Mouse (Mus musculus) G1E-ER4 (cell line): ENCODE data around the gene Pde11a. TPM values are rescaled to one million over a fixed set of nuclear protein-coding genes. Genes with fewer than 3 reads are reported as not detected.

Experiments
- GATA1 ChIP-seq: IDR thresholded peaks from one replicate; pipeline ENCODE4 v1.8.0; 2012; ENCODE audit warnings: low read length, inconsistent platforms
- polyA plus RNA-seq: library from polyadenylated mRNA; stranded (reverse); fragments of >175 nt; gene quantifications from 2 replicates; pipeline ENCODE4 v1.2.3, GENCODE M21; 2012

Pde11a gene
- polyA plus RNA-seq, 1 experiment, result 0.05 TPM

DNA sequence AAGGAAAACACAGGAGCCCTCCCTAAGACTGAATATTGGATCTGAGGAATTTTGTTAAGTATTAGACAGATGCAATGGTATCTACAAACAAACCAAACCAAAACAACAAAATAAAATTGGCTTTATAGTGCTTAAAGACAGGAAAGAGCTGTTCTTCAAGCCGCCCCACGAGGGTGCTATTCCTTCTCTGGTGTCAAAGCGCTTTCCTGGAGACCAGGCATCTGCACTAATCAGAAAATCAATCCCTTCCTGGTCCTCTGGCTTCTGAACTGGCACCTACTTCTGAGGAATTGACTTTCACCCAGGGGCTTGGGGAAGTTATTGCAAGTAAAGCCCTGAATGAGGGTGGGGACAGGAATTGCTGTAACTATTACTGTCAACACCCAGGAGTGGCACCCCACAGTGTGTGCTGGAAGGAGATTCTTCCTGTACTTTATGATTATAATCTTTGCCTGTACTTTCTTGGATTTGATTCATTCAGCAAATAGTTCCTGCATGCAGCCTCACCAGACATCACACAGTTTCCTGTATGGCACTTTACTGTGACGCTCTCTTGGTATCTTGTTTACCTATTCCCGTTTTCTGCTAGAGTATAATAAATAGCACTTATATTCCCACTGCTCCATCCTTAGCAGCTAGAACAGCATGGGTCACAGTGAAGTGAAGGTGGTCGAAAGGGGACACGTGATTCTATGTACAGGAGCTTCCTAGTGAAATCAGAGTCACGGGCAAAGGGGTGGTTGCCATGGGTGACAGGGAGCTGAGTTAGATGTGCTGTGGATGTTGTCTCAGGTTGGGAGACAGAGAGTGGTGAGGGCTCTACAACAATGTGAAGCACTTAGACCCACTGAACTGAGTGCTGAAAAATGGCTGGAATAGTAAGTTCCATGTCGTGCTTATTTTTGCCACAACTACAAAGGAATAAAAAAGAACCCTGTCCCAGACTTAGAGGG is 210.2 kb downstream of the Pde11a start:
- TF ChIP-seq GATA1, result no peak

DNA sequence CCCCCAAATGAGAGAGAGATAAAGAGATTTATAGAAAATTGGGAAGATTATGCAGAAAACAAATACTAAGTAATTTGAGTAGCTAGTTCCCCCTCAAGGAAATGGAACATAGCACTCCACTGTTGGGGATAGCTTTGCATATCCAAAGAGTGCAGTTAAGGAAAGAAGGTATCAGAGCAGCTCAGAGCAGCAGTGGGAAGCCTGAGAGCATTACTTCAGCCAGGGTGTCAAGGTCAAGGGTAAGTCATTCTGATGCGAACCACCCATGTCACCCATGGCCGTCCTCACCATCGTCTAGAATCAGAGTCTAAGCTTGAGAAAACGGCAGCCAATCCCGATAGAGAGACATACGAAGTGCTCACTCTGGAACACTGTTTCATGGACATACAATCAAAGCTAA is 211.9 kb downstream of the Pde11a start:
- TF ChIP-seq GATA1, result no peak

DNA sequence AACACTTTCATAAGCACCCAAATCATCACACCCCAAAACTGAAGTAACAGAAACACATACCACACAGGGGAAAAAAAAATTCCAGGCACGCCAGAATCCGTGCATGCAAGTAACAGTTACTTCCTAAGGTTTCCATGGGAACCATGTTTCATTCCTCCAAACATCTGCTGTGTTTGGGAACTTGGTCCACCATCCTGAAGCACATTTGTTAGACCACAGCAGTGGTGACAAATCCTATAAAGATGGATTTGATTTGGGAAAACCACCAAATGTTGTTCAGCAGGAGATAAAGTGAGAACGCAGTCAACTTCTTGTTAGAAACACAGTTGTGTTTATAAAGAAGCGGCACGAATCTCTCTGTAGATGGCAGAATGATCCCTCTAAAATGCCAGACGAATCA is 213.8 kb downstream of the Pde11a start:
- TF ChIP-seq GATA1, result no peak

DNA sequence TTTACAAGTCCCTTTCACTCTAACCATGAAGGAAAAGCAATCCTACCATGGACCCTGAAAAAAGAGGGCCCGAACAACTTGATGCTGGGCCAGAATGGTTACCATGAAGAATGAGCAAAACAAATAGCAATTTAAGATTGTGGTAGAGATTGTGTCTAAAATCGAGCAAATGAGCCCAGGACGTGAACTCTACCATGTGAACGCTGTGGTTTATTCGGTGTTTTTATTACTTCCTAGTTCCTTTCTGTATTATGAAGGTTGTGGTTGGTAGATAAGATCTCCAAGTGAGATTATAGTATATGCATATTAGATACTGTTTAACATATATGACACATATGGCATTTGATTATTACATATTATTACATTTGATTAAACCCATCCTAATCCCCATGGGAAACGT is 216.4 kb downstream of the Pde11a start:
- TF ChIP-seq GATA1, result no peak

DNA sequence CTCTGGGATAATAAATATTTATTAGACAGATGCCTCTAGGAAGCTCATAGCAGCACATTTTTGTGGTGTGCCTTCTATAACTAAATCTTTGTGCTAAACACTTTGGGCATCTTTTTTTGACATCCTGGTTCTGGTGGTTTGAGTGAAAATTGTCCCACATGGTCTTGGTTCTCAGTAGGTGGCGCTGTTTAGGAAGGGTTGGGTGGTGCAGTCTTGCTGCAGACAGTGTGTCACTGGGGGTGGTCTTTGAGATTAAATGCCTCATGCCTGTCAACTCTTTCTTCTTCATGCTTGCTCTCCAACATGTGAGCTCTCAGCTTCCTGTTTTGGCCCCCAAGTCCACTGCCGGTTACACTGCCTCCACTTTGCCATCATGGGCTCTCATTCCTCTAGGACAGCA is 218.7 kb downstream of the Pde11a start:
- TF ChIP-seq GATA1, result no peak

DNA sequence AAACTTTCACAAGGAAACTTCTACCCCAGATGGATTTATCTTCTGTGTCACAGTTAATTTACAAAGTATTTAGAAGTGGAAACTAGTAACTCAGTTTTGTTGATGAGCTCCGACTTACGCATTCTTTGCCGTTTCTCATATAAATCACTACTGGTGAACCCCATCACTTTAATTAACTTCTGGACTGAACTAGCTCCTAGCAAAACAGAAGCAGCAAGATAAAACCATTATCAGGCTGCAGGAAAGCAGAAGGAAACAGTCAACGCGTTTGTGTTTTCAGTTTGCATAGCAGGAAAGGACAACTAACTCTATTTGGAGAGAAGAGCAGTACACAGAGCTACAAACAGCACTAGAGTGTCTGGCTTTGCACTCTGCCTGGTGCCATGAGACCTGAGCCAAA is 220.1 kb downstream of the Pde11a start:
- no peak for TF ChIP-seq GATA1

DNA sequence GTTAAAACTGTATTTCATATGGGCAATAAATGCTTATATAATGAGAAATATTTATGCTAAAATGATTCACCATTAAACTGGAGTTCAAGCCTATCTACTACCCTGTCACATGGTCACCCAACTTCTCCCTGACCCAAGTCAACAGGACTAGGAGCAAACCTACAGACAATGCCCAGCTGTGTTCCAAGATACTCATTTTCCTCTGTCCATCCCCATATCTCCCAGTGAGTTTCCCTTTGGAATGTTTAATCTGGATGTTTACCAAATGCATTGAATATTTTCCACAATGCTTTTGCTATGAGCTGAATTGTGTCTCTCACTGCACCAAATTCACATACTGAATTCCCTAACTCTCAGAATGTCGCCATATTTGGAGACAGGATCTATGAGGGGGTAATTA is 221.4 kb downstream of the Pde11a start:
- TF ChIP-seq GATA1, result no peak

DNA sequence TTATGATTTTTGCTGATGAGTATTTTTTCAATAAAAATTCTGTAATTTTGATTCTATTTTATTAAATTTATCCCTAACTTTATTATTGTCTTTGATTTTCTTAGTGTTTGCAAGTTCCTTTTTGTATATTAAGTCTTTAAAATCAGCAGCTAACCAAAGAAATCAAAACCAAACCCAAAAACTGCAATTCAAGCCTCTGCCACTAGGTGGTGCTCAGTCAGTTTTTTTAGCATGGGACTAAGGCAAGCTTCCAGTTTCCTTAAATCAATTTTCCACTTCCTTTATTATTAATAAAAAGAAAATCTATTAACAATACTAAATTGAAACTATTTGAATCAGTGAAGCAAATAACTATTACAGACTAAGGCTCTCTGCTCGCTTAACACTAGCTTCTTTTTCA is 222.9 kb downstream of the Pde11a start:
- TF ChIP-seq GATA1, result no peak

DNA sequence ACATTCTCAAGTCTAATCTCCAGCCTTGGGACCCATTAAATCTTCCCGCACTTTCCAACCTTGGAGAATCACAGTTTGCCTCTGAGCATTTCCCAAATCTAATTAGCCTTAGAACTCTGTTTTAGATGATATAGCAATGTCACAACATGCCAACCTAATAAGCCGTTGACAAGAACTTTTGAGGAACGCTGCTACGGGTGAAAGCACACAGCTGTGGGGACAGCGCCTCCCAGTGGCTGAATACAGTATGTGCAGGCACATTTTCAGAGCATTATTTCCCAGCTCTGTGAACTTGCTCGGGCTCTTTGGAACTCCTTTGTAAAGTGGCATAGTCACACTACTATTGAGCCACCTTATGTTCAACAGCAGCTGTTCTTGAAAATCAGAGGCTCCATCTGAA is 223.8 kb downstream of the Pde11a start:
- TF ChIP-seq GATA1, result no peak

DNA sequence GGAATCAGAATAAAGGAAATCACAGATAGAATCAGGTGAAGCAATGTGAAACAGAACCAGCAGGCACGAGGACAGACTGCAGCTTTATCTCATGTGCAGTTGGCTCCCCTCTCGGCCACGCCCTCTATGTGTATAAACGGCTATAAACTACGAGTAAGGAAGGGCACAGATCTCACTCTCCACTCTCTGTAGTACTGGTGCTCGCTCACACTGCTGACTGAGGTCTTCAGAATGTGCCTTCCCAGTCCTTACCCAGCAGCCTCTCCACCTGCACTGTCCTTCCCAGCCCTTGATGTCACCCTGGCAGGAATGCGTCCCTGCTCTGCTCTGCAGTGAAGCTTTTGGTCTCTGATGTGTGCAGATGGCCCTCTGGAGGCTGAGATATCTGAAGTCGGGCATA is 228.9 kb downstream of the Pde11a start:
- TF ChIP-seq GATA1, result no peak

DNA sequence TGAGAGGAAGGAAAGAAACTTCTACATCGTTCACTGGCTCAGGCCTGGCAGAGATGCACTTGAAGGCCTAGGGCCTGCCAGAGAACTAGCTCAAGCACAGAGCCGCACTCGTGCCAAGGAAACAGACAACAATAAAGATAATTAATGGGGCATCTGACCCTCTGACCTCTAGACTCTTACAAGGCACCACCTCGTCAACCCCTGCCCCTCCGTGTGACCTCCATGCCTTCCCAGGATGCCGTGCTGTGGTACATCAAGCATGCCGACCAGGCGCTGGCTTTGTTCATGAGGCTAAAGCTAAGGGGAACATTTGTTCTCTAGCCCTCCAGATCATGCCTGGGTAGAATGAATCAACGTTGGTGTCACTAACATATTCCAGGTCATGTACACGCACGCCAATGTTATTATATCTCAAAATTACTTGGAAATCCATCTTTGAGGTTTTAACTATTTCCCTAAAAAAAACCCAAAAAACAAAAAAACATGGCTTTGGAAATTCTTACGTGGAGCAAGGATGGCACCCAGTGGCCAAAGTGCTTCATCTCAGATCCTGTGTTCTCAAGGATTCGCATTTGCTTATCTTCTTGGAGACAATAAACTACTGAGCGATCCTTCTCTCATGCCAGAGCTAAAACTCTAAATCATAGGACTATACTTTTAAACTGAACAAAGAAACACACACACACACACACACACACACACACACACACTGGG is 236.5 kb downstream of the Pde11a start:
- TF ChIP-seq GATA1, result no peak

DNA sequence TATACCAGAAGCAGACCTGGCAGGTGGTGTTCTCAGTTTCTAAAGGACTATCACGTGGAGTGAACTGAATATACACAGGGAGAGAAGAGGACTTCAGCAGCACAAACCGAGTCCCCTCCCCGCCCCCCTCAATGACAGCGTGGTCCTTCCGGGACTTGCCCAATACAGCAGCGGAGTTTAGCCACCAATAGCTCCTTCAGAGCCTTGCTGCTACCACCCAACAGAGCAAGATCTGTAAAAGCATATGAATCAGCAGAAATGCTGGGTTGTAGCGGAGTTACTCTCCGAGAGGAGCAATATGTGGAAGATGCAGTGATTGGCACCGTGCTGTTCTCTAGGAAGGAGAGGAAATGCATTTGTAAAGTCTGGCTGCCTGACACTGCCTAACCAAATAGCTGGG is 238.0 kb downstream of the Pde11a start:
- no peak for TF ChIP-seq GATA1

DNA sequence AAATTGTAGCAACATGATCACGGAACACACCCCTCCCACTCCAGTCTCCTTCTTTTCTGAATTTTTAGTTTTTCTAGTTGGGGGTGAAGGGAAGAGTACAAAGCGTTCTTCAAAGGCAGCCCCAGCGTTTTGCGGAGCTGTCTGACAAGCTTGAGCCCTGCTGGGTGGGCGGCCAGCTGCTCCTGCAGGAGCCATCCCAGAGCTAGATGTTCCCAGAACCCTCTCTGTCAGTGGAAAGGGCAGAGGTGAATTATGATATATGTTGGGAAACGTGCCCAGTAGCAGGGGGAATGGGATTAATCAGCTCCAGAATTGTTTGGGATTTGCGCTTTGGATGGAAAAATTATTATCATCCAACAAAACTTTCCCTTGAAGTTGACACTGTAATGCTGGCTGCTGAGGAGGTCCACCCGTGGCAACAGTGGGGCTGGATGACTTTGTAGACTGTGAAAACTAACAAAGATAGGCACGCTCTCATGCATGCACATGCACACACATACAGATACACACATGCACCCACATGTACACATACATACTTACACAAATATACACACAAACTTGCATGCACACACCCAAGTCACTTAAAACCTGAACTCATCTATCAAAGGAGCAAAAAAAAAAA is 238.7 kb downstream of the Pde11a start:
- no peak for TF ChIP-seq GATA1

DNA sequence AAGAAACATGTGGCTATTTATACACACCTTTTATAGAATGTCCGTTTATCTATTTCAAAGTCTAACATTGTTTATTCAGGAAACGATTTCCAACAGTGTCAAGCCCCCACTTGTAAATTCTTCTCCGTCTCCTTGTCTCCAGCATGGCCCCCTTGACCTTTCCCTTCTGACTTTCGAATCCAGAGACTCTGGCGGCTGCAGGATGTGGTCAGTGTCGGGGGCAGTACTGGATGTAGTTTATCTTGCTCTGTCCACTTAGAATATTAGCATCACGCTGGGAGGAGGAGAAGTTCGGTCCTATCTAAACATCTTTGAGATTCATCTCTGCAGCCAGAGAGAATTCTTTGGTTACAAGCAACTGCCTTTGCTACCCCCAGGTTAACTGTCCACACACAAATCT is 240.2 kb downstream of the Pde11a start:
- no peak for TF ChIP-seq GATA1

DNA sequence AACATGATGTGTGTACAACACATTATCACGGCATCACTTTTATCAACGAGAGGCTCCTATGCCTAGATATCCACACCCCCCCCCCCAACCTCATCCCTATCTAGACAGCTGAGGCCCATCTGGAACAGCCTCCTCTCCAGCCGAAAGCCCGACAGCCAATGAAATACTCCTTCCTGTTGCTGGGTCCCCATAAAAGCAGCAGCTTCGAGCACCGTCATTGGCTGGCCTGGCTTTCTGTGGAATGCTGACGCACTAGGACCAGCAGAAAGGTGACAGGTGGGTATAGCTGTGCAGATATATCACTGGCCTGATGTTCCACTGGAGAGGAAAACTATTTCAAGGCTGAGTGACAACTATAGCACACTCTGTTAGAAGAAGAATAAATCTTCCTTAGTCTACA is 240.7 kb downstream of the Pde11a start:
- TF ChIP-seq GATA1, result no peak

DNA sequence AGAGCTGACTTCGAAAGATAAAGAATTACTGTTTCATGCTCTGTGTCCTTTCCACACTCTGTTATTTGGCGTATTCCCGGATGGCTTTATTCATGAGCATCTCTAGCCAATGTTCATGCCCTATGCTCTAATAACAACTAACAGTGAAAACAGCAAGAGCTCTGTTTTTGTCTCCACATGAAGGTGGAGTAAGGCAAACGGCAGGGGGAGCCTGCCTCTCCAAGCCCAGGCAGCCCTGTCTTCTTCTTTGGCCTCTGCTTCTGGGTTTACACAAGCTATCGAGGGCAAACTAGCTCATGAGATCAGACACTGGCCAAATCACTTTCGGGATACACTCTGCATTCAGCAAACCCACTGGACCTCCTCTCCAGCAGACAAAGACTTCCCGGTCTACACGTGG is 241.3 kb downstream of the Pde11a start:
- TF ChIP-seq GATA1, result no peak
